Mouse (Mus musculus) layer of hippocampus, postnatal 10 days (tissue): ENCODE results near the gene Iqgap2. TPM values are rescaled to one million over a fixed set of nuclear protein-coding genes. Genes with fewer than 3 reads are reported as not detected.
A peak's percentile ranks its signal among the peaks of the same experiment; 100 is the strongest.

Experiments
- DNase-seq, 2 experiments: peaks; one replicate each; pipeline ENCODE4 v3.0.0; 2021; ENCODE audit warnings: low spot score in 2 of 2
- total RNA-seq, 2 experiments: library from RNA; stranded (reverse); gene quantifications; 2 replicates each; pipeline ENCODE4 v1.2.3; 2021

The Iqgap2 gene
- total RNA-seq, 2 experiments from 2014 or later = 29.0 to 31.0 TPM

DNA sequence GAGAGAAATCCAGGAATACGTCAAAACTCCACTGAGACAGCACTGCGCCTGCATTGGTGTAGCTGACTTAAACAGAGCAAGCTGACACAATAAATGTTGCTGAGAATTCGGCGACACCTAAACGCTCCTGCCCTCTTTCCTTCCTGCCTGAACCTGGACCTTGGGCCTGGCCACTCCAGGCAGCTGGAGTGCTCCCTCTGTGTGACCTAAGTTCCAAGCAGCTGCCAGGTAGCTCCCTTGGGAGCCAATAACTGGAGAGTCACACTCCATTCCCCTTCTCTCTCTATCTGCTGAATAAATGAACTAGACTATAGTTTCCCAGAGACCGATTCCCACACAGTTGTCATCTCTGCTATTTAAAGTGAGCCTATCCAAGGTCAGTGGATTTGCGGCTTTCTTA lies 111.7 kb downstream of the Iqgap2 start:
- no peak for DNase-seq

DNA sequence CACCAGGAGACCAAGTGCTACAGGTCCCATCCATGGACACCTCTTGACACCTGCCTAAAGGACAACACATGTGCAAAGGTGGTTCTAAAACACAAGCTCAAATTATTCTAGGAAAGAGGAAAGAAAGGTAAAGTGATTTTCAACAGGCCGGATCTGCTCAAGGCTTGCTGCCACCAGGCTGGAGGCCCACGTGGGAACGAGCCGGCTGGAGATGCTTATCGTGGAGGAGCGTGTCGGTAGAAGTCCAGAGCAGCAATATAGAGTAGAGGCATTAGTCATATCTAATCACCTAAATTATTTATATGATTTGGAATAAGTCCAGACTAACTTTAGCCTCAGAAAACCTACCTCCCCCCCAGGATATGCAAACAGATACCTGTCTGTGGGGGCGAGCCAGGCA lies 112.5 kb downstream of the Iqgap2 start:
- DNase-seq = no peak

DNA sequence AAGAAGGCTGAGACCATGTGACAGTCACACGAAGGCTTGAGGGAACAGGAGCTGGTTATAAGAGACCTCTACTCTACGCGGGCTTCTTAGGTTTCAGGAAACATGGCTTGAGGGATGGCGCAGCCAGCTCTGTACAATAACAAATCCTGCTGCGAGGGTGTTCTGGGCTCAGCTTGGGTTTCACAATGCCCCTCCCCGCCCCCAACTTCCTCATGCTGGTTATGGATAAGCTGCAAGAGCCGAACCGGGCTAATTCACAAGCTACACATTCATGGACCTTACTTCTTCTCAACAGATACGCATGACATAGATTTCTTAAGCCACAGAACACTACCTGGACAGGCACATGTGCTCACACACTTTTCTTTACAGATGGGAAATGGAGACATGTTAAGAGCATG lies 113.0 kb downstream of the Iqgap2 start:
- no peak for DNase-seq

DNA sequence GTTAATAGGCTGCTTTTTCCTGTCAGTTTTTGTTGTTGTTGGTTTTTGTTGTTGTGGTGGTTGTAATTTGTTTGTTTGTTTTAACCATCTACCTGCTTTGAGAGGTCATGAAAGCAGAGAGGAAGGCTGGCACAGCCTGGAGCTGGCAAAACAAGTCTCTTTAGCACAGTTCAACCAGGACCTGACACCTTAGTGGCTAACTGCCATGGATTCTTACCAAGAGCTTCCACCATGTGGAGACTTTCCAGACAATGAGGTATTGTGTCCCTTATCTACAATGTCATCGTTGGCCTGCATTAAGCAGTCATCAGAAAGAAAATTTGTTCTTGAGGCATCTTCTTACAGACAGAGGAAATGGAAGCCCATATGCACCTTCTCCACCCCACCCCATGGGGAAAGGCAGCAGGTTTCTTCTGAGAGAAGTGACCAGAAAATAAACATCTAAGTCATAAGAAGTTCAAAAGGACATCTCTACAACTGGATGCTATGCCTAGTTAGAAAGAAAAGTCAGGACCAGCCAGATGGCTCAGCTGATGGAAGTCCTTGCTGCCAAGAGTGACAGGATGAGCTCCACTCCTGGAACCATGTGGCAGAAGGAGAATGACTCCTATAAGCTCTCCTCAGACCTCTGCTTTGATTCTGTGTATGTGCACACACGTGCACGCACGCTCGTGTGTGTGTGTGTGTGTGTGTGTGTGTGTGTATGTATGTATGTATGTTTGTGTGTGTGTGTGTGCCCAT lies 113.9 kb downstream of the Iqgap2 start:
- DNase-seq = no peak

DNA sequence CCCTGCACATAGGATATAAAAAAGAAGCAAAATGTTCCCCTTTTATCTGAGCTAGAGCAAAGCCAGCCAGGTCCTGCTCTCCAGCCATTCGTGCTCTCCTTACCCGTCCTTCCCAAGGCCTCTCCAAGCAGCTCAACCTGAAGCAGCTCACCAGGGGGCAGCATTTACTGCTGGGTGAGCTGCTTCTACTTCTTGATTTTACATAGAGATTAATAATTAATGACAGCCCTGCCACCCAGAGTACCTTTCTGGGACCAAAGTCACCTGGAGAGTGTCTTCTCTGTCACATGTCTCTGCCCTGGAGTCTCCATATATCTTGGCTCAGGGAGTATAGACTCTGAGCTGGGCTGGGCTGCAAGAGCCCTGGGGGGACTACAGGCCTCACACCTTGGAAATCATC lies 114.5 kb downstream of the Iqgap2 start:
- DNase-seq = peak; percentile 67 to 73

DNA sequence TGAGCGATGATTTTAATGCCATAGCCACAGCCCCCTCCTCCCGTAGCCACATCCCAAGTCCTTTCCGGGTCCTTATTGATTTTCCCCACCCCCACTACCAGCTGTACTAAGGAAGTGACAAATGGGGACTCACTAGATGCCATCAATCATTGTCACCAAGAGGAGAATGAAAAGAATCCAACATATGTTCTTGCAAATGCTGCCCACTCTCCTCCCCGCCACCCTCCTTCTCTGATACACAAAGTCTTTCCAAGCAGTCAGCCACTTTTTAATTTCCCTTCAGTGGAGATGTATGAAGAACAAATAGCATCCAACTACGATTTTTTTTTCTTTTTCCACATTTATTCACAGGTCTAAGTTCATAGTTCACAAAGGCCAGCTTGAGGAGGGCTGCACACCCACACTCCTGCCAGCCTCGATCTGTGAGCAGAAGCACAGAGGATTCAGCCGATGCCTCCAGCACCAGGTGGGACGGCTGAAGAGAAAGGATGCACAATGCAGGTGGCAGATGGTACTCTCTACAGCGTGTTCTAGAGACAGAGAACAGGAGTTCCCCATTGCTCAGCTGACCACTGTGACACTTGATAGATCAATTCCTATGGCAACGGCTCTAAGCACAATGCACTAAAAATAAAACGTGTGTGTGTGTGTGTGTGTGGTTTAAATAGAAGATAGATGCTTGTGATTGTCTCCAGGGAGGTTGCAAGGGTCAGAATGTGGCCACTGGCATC lies 116.6 kb downstream of the Iqgap2 start:
- peak in 1 of 2 experiments; percentile 30 for DNase-seq

DNA sequence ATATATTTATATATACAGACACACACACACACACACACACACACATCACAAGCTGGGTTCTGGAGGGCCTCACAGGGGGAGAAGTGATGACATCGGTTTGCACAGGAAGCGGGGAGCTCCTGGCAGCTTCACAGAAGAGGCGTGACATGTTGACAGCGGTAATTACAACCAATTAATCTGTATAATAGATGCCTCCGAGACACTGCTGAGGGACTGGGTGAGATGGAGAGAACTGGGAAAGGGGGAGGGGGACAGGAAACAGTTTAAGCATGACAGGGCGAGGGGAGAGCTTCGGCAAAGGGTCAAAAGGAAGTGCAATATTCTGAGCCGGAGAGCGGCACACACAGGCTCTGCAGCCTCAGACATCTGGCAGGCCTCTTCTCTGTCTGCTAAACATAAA lies 126.7 kb downstream of the Iqgap2 start:
- no peak for DNase-seq

DNA sequence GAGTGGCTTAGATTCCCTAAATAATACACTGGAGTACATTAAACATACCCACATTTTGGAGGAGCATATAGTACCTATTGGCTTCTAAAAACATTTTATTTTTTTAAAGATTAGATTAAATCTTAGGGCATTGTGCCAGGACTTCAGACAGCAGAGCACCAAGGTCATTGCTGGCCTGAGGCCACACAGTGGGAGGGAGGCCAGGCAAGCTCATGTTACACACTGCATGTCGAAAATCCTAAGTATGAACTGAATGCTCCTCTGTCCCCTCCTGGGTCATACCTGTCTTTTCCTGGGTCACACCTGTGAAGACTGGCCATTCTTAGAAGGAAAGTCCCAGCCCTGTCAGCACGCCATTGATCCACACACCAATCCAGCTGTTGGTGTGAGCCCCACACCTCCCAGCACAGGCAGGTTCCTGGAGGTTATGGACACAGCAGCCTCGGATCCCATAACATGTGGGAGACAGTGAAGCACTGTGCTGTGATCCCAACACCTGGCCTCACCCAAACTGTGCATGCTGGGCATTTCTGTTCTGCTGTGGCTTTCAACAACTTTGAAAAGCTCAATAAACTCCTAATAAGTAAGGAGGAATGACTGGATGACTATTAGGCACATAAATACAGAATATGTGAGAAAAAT lies 127.7 kb downstream of the Iqgap2 start:
- DNase-seq = no peak

DNA sequence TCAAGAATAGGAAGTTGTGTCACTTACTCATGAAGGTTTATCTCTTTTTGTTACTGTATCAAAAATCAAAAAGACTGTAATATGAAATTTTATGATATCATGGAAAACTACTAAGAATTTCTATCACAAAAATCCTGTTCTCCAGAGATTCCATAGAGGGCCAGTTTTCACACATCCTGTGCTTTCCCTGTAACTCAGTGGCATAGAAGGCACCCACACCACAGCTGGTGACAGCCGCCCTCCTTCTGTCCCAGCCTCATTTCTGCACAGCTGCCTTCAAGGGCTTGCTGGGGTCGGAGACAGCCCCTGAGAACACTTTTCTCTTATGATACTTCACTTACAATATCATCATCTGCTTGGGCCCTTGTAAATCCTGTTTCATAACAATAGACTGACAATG lies 131.9 kb downstream of the Iqgap2 start:
- no peak for DNase-seq

DNA sequence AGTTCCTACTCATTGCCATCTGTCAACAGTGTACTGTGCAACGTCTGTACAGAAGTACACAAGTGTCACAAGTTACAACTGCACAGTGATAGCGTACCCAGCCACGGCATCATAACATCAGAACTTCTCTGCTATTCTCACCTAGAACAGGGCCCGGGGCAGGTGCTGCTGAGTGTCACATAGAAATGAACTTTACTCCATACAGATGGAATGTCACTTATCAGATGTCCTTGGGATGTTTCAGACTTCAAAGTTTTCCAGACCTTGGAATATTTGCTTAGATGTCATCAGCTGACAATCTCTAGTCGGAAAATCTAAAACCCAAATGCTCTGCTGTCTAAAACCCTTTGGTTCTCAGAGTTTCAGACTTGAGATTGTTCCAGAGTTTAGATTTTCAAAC lies 137.4 kb downstream of the Iqgap2 start:
- DNase-seq = no peak

DNA sequence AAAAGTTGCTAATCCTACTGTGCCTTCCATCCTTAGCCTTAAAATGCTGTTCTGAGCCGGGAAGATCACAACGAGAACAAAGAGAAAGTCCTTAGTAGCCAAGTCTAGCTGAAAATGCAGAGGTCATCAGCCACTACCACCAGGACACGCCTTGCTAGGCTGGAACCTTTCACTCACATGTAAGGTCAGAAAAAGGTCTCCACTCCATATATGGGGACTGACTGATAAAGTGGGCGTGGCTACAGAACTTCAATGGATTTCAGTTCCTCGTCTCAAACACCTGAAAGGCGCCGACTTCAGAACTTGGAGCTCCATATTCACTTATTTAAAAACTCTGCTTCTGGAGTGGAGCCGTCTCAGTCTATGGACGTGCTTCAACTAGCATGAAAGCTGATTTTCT lies 139.3 kb downstream of the Iqgap2 start:
- DNase-seq = no peak

DNA sequence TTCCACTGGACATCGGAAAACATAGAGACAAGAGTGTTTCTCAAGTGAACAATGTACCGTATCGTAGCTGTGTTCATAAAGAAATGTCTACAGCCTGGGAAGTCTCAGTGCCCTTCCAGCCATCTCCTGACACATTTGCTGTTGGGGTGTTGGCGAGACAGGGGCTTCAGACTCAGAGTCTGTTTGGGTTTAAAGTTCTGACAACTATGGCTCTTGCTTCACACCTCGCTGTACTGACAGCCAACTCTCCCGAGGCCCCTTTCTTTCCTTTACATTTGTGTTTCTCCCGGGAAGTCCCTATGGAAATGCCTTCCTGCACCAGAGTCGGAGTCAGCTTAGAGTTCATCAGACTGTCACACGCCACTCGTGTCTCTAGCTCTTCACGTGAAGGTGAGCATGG lies 144.2 kb downstream of the Iqgap2 start:
- DNase-seq = no peak

DNA sequence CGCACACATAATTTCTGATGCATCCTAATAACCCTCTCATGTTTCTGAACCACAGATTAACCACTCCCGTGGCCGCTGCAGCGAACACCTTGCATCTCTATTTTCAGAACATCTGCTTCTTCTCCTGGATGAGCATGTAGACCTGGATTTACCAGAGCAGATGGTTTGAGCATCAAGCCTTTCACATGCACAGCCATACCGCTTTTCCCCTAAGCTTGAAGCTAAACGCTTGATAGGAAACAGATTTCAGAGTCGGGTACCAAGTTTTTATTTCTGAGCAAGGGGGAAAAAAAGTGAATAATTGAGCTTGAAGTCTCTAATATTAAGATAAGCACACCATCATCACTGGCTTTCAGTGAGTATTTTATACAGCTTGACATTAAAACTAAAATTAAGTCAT lies 144.6 kb downstream of the Iqgap2 start:
- DNase-seq = no peak

DNA sequence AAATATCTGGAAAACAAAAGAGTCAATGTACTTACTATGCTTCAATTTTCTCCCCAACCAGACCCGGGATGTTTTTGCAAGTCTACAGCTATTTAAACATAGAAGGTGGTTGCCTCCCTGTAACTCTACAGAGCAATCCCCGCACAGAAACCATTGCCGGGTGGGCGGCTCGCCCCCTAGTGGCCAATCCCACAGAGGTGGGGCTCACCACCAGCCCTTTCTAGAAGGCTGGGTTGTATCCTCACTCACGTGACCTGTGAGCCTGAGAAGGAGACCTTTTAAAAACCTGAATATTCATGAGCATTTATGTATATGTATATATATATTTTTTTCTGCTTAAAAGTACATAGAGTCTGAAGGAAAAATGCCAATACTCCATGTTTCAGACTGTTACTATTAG lies 145.2 kb downstream of the Iqgap2 start:
- peak; percentile 56 to 64 for DNase-seq

DNA sequence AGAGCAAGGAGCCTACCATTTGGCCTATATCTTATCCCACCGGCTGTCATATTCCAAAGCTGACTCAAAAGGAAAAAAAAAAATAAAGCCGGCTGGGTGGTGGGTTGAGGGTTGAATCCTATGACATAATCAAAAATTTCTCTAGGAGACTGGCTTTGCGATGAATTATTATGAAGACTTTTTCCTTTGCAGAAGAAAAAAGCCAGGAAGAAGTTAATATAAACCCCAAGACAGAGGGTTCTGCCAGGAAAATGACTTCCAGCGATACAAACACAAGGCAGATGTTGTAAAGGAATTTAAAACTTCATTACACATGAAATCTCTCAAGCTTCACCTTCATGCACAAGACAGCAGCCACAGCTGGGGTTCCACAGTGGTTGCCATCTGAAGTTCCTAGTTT lies 146.3 kb downstream of the Iqgap2 start:
- no peak for DNase-seq

DNA sequence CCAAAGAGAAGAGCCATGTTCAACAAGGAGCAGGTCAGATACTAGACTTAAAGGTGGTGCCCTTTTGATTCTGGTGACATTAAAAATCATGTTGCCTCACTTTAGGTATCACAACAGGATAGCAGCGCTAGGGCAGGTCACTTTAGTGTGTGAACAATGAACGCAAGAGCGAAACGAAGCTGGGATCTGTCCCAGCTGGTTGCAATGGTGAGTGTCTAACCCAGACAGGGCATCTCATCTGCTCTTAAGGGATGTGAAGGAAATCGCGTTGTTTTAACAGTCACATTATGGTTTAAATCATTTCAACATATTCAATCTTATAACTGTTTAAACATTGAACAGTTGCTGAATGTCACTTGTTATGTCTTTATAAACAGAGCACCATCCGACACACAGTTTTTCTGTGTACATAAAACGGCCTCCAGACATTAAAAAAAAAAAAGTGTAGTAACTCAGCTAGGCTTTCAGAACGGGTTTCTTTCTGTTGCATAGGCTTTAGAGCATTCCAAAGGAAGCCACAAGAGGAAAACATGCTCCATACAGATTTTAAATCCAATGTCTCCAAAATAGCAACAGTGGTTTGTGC lies 148.7 kb downstream of the Iqgap2 start:
- no peak for DNase-seq

DNA sequence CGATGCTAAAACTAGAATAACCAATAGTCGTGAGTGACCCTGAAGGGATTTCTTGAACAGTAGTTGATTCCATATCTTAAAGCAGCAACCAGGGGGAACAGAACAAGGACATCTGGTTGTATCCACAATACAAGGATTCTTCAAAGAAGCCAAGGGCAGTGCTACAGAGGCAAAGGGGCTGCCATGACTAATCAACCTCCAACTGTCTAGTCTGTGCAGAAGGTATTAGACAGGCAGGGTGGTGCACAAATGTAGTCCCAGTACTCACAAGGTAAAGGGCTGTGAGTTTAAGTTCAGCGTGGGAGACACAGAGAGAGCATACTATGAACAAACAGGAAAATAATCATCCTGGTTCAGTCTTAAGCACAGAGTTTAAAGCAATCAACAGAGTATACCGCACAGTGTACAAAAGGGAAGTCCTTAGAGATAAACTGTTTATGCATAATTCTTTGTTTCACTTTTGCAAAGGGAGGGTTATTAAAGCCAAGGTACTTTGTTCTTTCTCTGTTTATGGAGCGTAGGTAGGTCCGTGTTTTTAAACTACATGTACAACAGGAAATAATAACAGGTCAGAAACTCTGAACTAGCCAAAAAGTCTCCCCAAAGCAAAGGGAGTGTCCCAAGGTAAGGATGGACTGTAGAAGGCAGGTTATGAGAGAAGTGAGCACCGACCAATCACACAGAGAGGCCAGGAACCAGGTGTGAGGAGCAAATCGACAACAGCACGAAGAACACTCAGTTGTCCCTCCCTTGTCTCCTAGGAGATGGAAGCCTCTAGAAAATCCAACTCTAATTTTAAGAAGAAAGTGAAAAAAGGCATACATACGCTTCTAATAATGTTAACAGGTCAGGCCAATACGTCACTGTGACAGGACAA lies 149.7 kb downstream of the Iqgap2 start:
- no peak for DNase-seq

DNA sequence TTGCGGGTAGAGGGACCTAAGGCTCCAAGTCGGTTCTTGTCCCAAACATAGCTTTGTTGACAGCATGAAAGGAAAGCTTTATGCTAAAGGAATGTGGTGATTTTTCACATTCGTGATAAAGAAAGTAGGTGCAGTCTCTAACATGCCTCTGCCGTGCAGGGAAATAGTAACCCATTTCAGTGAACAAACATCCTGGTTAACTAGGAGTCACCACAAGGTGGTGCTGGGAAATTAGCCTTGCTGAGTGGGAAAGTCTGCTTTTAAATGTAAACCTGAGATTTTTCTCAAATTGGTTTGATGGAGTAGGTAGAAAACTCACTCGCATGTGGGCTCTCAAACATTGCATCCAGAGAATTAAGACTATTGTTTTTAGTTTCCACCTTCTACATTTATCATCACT lies 152.1 kb downstream of the Iqgap2 start:
- DNase-seq = peak; percentile 27 to 43

DNA sequence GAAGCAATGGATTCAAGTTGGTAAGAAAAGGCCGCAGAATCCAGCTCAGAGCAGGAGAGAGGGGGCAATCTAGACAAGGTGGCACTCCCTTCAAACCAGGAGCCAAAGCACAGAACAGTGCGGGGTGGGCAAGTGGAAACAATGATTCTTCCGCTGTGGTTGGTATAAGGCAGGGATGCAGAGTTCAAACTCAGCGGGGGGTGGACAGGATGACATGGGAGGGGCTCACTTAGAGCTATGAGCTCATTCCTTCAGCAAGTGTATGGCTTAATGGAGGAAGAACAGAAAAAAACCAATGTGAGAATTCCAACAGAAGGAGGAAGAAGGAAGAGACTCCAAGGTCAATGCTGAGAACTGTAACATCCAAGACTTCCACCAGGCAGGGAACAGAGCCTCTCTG lies 161.2 kb downstream of the Iqgap2 start:
- no peak for DNase-seq

DNA sequence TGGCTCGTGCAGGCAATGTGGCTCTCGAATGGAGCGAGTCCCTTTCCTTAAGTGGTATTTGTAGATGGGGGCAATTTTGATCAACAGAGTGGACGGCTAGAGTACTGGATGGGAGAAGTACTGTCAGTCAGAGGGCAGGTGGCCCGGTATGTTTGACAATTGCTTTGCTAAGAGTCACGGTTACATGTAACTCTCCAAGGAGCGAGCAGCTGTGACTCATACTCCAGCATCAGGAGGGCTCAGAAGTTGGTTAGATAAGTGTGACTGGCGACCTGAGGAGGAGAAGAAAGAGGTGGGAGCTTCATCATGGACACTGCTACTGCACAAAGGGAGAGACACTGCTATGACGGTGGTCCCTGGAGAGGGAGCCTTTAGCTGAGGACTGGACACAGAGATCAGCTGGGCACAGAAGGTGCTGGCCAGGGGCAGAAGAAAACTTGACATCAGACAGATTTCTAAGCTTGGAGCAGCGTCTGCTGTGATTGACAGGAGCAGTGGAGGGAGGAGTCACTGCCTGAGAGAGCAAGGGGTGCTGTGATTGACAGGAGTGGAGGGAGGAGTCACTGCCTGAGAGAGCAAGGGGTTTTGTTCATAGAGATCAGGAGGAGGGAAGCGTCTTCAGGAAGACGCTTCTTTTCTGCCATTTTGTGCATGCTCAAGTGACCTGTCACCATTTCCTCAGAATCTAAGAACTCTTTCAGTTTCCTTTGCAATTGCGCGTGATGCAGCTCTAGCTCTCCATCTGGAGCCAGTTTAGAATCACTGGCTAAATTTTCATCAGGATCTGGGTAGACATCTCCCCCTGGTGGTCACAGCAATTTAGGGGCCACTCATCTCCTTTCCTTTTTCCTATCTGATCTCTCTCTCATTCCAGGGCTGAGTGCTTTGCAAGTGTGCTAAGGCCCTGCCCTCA lies 172.1 kb downstream of the Iqgap2 start:
- peak; percentile 73 to 80 for DNase-seq
